In the genomic region with DNA sequence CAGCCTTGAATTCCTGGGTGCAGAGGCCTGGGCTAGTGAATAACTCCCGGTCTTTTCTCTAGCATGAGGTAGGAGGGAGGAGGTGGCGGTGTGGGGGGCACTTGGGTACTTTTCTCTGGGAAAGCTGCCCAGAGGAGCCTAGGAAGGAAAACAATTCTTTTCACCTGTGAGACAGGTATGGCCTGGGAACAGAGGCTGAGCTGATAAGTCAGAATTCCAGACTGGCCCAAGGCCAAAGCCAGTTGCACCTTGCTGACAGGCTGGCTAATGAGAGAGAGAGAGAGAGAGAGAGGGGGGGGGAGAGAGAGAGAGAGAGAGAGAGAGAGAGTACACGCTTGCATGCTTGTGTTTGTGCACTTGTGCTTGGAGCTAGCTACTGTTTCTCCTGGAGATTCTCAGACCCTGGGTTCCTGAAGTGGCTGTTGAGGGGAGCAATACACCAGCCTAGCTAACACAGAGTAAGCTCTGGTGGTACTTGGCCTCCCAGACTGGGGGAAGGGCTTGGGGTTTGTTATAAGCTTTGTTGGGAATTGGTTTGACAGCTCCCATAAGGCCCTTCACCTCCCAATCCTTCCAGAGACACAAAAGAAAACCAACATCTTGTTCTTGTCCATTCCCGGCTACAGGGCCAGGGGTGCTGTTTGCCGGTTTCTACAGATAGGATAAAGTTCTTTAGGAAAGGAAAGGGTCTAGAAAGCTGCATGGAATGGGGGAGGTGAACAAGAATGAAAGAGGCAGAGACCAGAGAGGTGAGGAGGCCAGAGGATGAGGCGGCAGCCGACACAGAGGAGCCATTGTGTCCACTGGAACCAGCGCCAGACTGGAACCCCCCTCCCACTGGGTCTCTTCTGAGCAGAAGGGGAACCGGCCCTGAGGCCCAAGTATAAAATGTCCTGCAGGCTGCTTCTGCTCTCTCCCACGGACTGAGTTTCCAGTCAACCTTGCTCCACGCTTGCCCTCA, we compare ENCODE assay signal across 8 mouse cellular contexts. TPM values are rescaled to one million over a fixed set of nuclear protein-coding genes. Genes with fewer than 3 reads are reported as not detected.
DNase-seq lines count a peak whose midpoint lies in the region; ATAC-seq lines count a peak whose summit lies in the region.

Gene Sphk1 (plus strand): TSS at position 739 of the 961 bp plus-strand sequence.

- WGBS in heart, embryonic 12.5 days: 32% methylated on average over 11 of the region's 11 CpGs
- 15% methylated on average over 11 of the region's 11 CpGs for WGBS in embryonic facial prominence, embryonic 10.5 days
- WGBS in intestine, embryonic 16.5 days: 39% methylated on average over 11 of the region's 11 CpGs
- WGBS in lung, embryonic 16.5 days: 27% methylated on average over 11 of the region's 11 CpGs
- 32% methylated on average over 11 of the region's 11 CpGs for WGBS in stomach, embryonic 16.5 days

- H3K4me3 ChIP-seq in heart, embryonic 12.5 days: peak within 1 kb of the TSS; percentile 55
- peak within 1 kb of the TSS; percentile 64 for H3K4me3 ChIP-seq in embryonic facial prominence, embryonic 10.5 days
- peak within 1 kb of the TSS; percentile 59 for H3K4me3 ChIP-seq in intestine, embryonic 16.5 days (ENCODE audit: low read length)
- peak within 1 kb of the TSS; percentile 64 for H3K4me3 ChIP-seq in lung, embryonic 16.5 days (ENCODE audit: low read length)
- H3K4me3 ChIP-seq in stomach, embryonic 16.5 days (replicated peaks; ENCODE audit: low read length): peak within 1 kb of the TSS; percentile 65

- no peaks in the 10 kb centered on the region for H3K9me3 ChIP-seq in heart, embryonic 12.5 days (replicated peaks)
- H3K9me3 ChIP-seq in embryonic facial prominence, embryonic 10.5 days: no peaks in the 10 kb centered on the region
- no peaks in the 10 kb centered on the region for H3K9me3 ChIP-seq in intestine, embryonic 16.5 days (ENCODE audit: control insufficient read depth, low read length)
- H3K9me3 ChIP-seq in lung, embryonic 16.5 days (ENCODE audit: control insufficient read depth, low read length): no peaks in the 10 kb centered on the region
- H3K9me3 ChIP-seq in stomach, embryonic 16.5 days (replicated peaks; ENCODE audit: control insufficient read depth, low read length): no peaks in the 10 kb centered on the region

- peak within 1 kb of the TSS; percentile 35 for H3K9ac ChIP-seq in heart, embryonic 12.5 days
- peak within 1 kb of the TSS; percentile 70 for H3K9ac ChIP-seq in intestine, embryonic 16.5 days (ENCODE audit: low read depth, low read length)
- H3K9ac ChIP-seq in lung, embryonic 16.5 days (ENCODE audit: low read length): peak within 1 kb of the TSS; percentile 72
- peak within 1 kb of the TSS; percentile 78 for H3K9ac ChIP-seq in stomach, embryonic 16.5 days (ENCODE audit: low read length)

- DNase-seq in heart, adult 8-10 months (ENCODE audit: low spot score): no peak
- peak; percentile 71 for DNase-seq in embryonic facial prominence, embryonic 10.5 days (ENCODE audit: low spot score)
- DNase-seq in left cerebral cortex, adult 18-20 months (ENCODE audit: low spot score in 2 of 2): no peak
- DNase-seq in thymus, postnatal 25 days: no peak

- H3K4me2 ChIP-seq in heart, embryonic 12.5 days: peak within 1 kb of the TSS; percentile 95
- peak within 1 kb of the TSS; percentile 96 for H3K4me2 ChIP-seq in intestine, embryonic 16.5 days (ENCODE audit: low read depth, low read length)
- peak within 1 kb of the TSS; percentile 99 for H3K4me2 ChIP-seq in lung, embryonic 16.5 days (ENCODE audit: low read depth, low read length)
- peak within 1 kb of the TSS; percentile 97 for H3K4me2 ChIP-seq in stomach, embryonic 16.5 days (ENCODE audit: low read depth, low read length)

- no peaks in the 10 kb centered on the region for H3K36me3 ChIP-seq in heart, embryonic 12.5 days
- H3K36me3 ChIP-seq in embryonic facial prominence, embryonic 10.5 days (replicated peaks): no peaks in the 10 kb centered on the region
- H3K36me3 ChIP-seq in intestine, embryonic 16.5 days (ENCODE audit: control insufficient read depth, insufficient read depth, low read length): no peaks in the 10 kb centered on the region
- H3K36me3 ChIP-seq in lung, embryonic 16.5 days (ENCODE audit: control insufficient read depth, insufficient read depth, low read length): no peaks in the 10 kb centered on the region
- H3K36me3 ChIP-seq in stomach, embryonic 16.5 days (ENCODE audit: control insufficient read depth, insufficient read depth, low read length): no peaks in the 10 kb centered on the region

- H3K27me3 ChIP-seq in heart, embryonic 12.5 days (replicated peaks): peaks cover 48% of the 10 kb centered on the region
- H3K27me3 ChIP-seq in embryonic facial prominence, embryonic 10.5 days (replicated peaks; ENCODE audit: low read depth, poor library complexity, severe bottlenecking): peaks cover 68% of the 10 kb centered on the region
- H3K27me3 ChIP-seq in intestine, embryonic 16.5 days (replicated peaks; ENCODE audit: control insufficient read depth, insufficient read depth, low read length): peaks cover 33% of the 10 kb centered on the region
- H3K27me3 ChIP-seq in lung, embryonic 16.5 days (ENCODE audit: control insufficient read depth, insufficient read depth, low read depth, low read length): peaks cover 42% of the 10 kb centered on the region
- H3K27me3 ChIP-seq in stomach, embryonic 16.5 days (ENCODE audit: control insufficient read depth, insufficient read depth, low read length): peaks cover 9% of the 10 kb centered on the region

- H3K27ac ChIP-seq in heart, embryonic 12.5 days (ENCODE audit: poor library complexity, severe bottlenecking): no peak within 1 kb of the TSS
- peak within 1 kb of the TSS; percentile 81 for H3K27ac ChIP-seq in embryonic facial prominence, embryonic 10.5 days (replicated peaks)
- H3K27ac ChIP-seq in intestine, embryonic 16.5 days (ENCODE audit: low read length): no peak within 1 kb of the TSS
- peak within 1 kb of the TSS; percentile 87 for H3K27ac ChIP-seq in lung, embryonic 16.5 days (ENCODE audit: low read length)
- H3K27ac ChIP-seq in stomach, embryonic 16.5 days (ENCODE audit: low read length): peak within 1 kb of the TSS; percentile 48

- H3K4me1 ChIP-seq in heart, embryonic 12.5 days (replicated peaks): peaks cover 40% of the 10 kb centered on the region
- peaks cover 51% of the 10 kb centered on the region for H3K4me1 ChIP-seq in embryonic facial prominence, embryonic 10.5 days
- peaks cover 31% of the 10 kb centered on the region for H3K4me1 ChIP-seq in intestine, embryonic 16.5 days (ENCODE audit: control insufficient read depth, insufficient read depth, low read length)
- peaks cover 34% of the 10 kb centered on the region for H3K4me1 ChIP-seq in lung, embryonic 16.5 days (replicated peaks; ENCODE audit: control insufficient read depth, insufficient read depth, low read length)
- peaks cover 35% of the 10 kb centered on the region for H3K4me1 ChIP-seq in stomach, embryonic 16.5 days (ENCODE audit: control insufficient read depth, insufficient read depth, low read length)

- no peak for ATAC-seq in heart, embryonic 12.5 days (ENCODE audit: insufficient number of reproducible peaks, low FRiP score)
- no peak for ATAC-seq in intestine, embryonic 16.5 days
- ATAC-seq in lung, embryonic 16.5 days (ENCODE audit: low read depth): peak; percentile 50
- ATAC-seq in stomach, embryonic 16.5 days (ENCODE audit: insufficient read depth, low FRiP score): no peak

RNA-seq across cellular contexts. Expression of gene Sphk1, which starts in this region (rescaled TPM):
- polyA plus RNA-seq in heart, embryonic 12.5 days (2016; fragmentation: Nextera tagmentation; extraction: Ambion mirVana): 1.6 and 2.1 TPM in 2 replicates
- 1 to 10 TPM in 1 of 4 experiments, under 1 TPM in 3; 0.57 to 1.3 (median 0.98) TPM for total RNA-seq in heart, adult 8-10 months (2022)
- polyA plus RNA-seq in embryonic facial prominence, embryonic 10.5 days (2016; fragmentation: Nextera tagmentation; extraction: Ambion mirVana): 5.9 and 6.5 TPM in 2 replicates
- 3.9 and 5.2 TPM in 2 replicates for polyA plus RNA-seq in intestine, embryonic 16.5 days (2015; fragmentation: Nextera tagmentation; extraction: Ambion mirVana)
- polyA plus RNA-seq in lung, embryonic 16.5 days (2015; fragmentation: Nextera tagmentation; extraction: Ambion mirVana): 7.0 and 9.6 TPM in 2 replicates
- 12.4 and 15.3 TPM in 2 replicates for polyA plus RNA-seq in stomach, embryonic 16.5 days (2015; fragmentation: Nextera tagmentation; extraction: Ambion mirVana)
- total RNA-seq in left cerebral cortex, adult 18-20 months (2021): 1 to 10 TPM; 7.9 to 9.9 TPM

Comparison
In these comparisons a context has a peak if more than half of its experiments do, and no peak if none do; other contexts are left out.
1. H3K27ac ChIP-seq: peak in embryonic facial prominence, embryonic 10.5 days (single experiment), lung, embryonic 16.5 days (single experiment) and stomach, embryonic 16.5 days (single experiment); none in heart, embryonic 12.5 days (single experiment) and intestine, embryonic 16.5 days (single experiment).
2. Peak in every context shown above with its lines, with median percentiles within 50 percentile points of each other: H3K4me2 ChIP-seq, H3K4me3 ChIP-seq and H3K9ac ChIP-seq.